Mouse (Mus musculus) brown adipose tissue, adult 24 weeks (tissue): ENCODE data around the gene Srrm3. TPM values are rescaled to one million over a fixed set of nuclear protein-coding genes. Genes with fewer than 3 reads are reported as not detected.

Source experiments
- H3K27ac ChIP-seq: fragments of 200-500 bp; replicated peaks from 2 replicates; pipeline ENCODE4 v1.5.1; 2012; ENCODE audit warnings: low read depth, mild to moderate bottlenecking, low read length
- H3K4me1 ChIP-seq: fragments of 200-500 bp; 2 replicates; pipeline ENCODE4 v1.6.1; 2012; ENCODE audit warnings: low read length, mixed read lengths; ENCODE audit not compliant: control insufficient read depth, insufficient read depth, insufficient read length
- H3K4me3 ChIP-seq: fragments of 200-500 bp; 2 replicates; pipeline ENCODE4 v1.5.1; 2012; ENCODE audit warnings: low read depth, mild to moderate bottlenecking, low read length, moderate library complexity; ENCODE audit not compliant: insufficient read depth
- polyA plus RNA-seq: library from polyadenylated mRNA; stranded (reverse); fragments of >200 nt; gene quantifications from 2 replicates; pipeline ENCODE4 v1.2.4, GENCODE M21; 2012; ENCODE audit not compliant: missing spikeins, insufficient read depth, insufficient read length

Gene Srrm3
- polyA plus RNA-seq, 1 experiment = not detected

DNA sequence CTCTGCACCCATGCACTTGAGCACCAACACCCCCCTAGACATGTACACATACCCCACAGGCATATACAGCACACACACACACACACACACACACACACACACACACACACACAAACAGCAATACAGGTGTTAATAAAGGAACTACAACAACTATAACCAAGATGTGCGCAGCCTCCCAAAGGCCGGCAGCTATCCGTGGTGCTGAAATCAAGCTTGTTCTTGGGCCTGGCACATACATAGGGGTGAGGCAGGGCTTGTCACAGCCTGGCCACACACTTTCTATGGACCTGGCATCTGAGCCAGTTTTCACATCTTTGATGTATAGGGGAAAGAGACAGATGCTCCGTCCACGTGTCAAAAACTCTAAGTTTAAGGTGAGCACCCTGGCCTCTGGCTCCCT, 36.7 kb downstream of the Srrm3 start:
- Histone ChIP-seq H3K4me3 (no peak overlapping the region), H3K27ac (no peak overlapping the region), H3K4me1 (no peaks in the 10 kb centered on the region)

DNA sequence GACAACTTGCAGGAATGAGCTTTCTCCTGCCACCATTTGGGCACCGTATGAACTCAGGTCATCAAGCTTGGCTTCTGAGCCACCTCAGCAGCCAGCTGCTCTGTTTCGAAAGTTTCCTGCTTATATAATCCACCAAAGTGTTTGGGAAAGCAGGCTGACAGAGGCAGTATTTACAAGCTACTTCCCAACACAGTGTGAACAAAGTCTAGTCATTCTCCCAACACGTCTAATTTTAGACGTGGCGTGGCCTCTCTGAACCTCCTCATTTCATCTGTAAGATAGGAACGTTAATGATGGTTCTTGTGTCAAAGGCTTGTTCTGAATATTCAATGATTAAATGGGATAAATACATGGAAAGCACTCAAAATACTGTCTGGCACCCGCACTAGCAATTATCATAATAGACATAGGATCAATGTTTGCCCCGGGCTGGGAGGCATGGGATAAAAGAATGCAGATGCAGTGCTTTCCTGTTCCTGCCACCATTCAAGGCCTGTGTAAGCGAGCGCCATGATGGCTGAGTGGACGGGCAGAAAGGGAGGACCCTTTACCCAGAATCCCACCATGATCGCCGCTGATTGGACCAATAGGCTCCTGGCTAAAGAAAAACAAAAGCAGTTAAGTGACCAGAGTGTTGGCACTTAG, 39.1 kb downstream of the Srrm3 start:
- no peaks in the 10 kb centered on the region for H3K4me1 ChIP-seq
- no peak overlapping the region for H3K27ac ChIP-seq
- no peak overlapping the region for H3K4me3 ChIP-seq

DNA sequence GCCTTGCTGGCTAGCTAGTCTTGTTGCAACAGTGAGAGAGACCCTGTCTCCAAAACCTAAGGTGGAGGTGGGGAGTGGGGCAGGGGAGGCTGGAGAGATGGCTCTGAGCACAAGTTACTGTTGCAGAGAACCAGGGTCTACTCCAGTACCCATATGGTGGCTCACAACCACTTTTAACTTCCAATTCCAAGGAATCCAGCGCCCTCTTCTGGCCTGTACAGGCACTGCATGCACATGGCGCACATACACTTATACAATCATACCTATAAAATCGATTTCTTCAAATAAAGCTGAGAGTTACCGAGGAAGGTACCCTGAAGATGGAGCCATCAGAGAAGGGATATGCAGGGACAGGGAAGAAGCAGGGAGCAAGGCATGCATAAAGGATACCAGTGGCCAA, 40.8 kb downstream of the Srrm3 start:
- Histone ChIP-seq H3K4me3 (no peak overlapping the region), H3K27ac (no peak overlapping the region), H3K4me1 (no peaks in the 10 kb centered on the region)

DNA sequence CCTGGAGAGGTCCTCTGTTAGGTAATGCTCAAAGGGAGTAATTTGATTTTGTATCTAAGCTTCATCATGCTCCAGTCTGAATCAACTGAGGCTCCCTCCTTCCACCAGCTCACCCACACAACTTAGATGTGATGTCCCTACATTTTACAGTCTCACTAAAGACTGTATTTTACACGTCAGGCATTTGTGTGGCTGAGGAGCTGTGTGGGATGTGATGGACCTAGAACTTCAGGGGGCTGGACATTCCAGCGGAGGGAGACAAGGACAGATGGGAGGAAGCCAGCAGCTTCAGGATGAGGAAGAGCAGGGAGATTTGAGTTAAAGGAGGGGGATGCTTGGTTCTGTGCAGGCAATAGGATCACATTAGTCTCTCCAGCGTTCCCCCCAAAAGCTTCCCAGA, 41.2 kb downstream of the Srrm3 start:
- Histone ChIP-seq H3K27ac (no peak overlapping the region), H3K4me3 (no peak overlapping the region), H3K4me1 (no peaks in the 10 kb centered on the region)

DNA sequence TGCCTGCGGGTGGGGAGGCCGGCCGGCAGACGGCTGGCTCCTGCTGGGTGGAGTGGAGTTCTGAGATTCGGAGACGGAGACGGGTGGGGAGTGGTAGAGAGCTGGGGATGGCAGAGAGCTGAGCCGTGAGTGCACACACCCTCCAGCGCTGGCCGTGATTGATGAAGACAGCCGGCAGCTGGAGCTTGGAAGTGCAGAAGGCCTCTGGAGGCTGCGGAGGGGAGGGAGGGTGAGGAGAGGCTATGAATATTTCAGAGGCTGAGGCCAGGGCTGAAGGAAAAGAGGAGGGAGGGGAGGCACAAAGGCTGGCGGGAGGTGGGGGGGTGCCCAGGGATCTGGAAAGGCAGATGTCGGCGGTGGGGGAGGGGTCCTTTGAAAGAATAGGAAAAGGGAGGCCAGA, 44.3 kb downstream of the Srrm3 start:
- Histone ChIP-seq H3K4me3 (no peak overlapping the region), H3K4me1 (no peaks in the 10 kb centered on the region), H3K27ac (no peak overlapping the region)

GRCm38 (mm10) chr5:135851481-135851880, 44.8 kb downstream of the Srrm3 start:
- Histone ChIP-seq H3K27ac (no peak overlapping the region), H3K4me1 (no peaks in the 10 kb centered on the region), H3K4me3 (no peak overlapping the region)

DNA sequence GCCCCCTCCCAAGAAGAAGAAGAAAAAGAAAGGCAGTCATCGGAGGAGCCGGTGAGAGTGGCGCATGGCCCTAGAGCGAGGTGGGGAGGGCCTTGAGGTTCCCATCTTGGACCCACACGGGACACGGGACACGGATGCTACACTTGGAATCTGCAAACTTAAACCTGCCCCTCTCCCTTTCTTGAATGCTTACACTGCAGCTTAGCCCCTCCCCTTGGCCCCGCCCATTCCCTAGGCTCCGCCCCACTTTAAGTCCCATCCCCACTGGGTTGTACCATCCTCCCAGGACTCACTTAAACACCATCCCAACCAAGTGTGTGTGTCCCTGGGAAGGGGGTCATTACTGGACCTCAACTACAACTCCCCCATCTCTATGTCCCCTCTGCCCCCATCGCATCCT, 45.7 kb downstream of the Srrm3 start:
- Histone ChIP-seq H3K27ac (no peak overlapping the region), H3K4me1 (no peaks in the 10 kb centered on the region), H3K4me3 (no peak overlapping the region)

- Histone ChIP-seq H3K27ac (no peak overlapping the region), H3K4me1 (no peaks in the 10 kb centered on the region)
Observed at GRCm38 (mm10) chr5:135853731-135854130, 47.0 kb downstream of the Srrm3 start.

GRCm38 (mm10) chr5:135855156-135855555, 48.5 kb downstream of the Srrm3 start:
- Histone ChIP-seq H3K4me1 (no peaks in the 10 kb centered on the region), H3K4me3 (no peak overlapping the region), H3K27ac (no peak overlapping the region)

More at GRCm38 (mm10) chr5:135853731-135854130, 47.0 kb downstream of the Srrm3 start:
- H3K4me3 ChIP-seq = no peak overlapping the region

DNA sequence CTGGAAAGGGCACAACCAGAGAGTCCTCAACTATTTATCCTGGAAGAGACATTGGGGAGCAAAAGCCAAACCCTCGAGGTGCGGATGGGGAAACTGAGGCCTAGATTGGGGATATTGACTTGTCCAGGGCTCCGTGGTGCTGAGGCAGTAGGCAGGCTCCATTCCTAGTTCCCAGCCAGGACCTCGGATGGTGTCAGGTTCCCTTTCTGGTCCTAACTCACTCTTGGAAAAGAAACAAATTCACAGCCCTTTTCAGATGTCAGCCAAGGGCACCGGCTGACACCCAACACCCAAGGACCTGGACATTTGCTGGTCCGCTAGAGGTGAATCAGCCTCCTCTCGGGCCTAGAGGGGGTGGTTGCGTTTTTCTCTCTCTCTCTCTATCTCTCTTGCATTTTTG, 60.0 kb downstream of the Srrm3 start:
- Histone ChIP-seq H3K4me1 (no peaks in the 10 kb centered on the region), H3K27ac (no peak overlapping the region), H3K4me3 (no peak overlapping the region)

- peak overlapping the region; percentile 45 for H3K4me3 ChIP-seq
- H3K4me1 ChIP-seq = no peaks in the 10 kb centered on the region
- no peak overlapping the region for H3K27ac ChIP-seq
Observed at GRCm38 (mm10) chr5:135867637-135868593, 61.2 kb downstream of the Srrm3 start.

DNA sequence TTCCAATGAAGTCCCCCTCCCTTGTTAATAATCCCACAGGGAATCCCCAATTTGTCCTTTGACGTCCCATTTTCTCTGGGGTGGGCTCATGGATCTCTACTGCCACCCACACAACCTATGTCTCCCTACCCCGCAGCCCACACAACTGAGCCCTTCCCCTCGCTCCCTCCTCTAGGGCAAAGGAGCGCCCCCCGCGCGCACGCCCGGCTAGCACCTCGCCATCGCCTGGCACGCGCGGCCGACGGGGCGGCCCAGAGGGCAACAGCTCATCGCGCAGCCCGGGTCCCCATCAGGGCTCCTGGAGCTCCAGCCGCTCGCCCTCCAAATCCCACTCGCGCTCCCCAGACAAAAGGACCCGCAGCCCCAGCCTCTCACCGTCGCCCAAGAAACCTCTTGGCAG, 62.0 kb downstream of the Srrm3 start:
- peak overlapping the region; percentile 45; the same call in 1 of the 2 replicates for H3K4me3 ChIP-seq
- H3K4me1 ChIP-seq = no peaks in the 10 kb centered on the region
- H3K27ac ChIP-seq = no peak overlapping the region

- Histone ChIP-seq H3K4me3 (no peak overlapping the region), H3K27ac (no peak overlapping the region), H3K4me1 (no peaks in the 10 kb centered on the region)
Observed at GRCm38 (mm10) chr5:135869661-135870423, 63.2 kb downstream of the Srrm3 start.

GRCm38 (mm10) chr5:135870505-135870904, 63.8 kb downstream of the Srrm3 start:
- no peak overlapping the region for H3K27ac ChIP-seq
- no peaks in the 10 kb centered on the region for H3K4me1 ChIP-seq
- no peak overlapping the region for H3K4me3 ChIP-seq

DNA sequence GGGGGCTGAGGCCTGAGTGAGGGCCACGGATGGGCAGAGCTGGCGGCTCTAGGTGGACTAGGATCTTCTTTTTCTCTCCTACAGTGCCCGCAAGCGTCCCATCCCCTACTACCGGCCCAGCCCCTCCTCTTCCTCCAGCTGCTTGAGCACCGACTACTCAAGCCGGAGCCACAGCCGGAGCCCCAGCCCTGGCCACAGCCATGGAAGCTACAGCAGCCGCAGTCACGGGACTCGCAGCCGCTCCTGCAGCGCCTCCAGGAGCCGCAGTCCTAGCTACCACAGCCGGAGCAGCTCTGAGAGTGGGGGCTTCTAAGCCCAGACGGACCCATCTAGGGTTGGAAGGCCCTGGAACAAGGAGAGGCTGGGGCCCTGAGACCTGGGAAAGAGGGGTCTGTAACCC, 66.3 kb downstream of the Srrm3 start:
- H3K4me1 ChIP-seq = no peaks in the 10 kb centered on the region
- no peak overlapping the region for H3K27ac ChIP-seq
- H3K4me3 ChIP-seq = no peak overlapping the region
